Mouse (Mus musculus) liver, embryonic 14.5 days (tissue): ENCODE measurements around the gene Rps6kc1. TPM values are rescaled to one million over a fixed set of nuclear protein-coding genes. Genes with fewer than 3 reads are reported as not detected.

ENCODE experiments used
- ATAC-seq: fragments of 200-750 bp; cut with Nextera tagmentation; 2 replicates; pipeline ENCODE4 v1.8.0; 2017; ENCODE audit warnings: moderate number of reproducible peaks, mild to moderate bottlenecking, moderate library complexity; ENCODE audit not compliant: insufficient read depth
- DNase-seq, 3 experiments: peaks; one replicate each; pipeline ENCODE4 v3.0.0-alpha.2; 2012 to 2013; ENCODE audit warnings: low read depth in 3 of 3, low spot score in 3 of 3
- H3K27ac ChIP-seq: fragments of 300-500 bp; sonication (generic); 2 replicates; pipeline ENCODE4 v1.5.1; 2014; ENCODE audit warnings: moderate library complexity, mild to moderate bottlenecking, control low read depth, inconsistent platforms
- H3K27me3 ChIP-seq: fragments of 300-500 bp; sonication (generic); 2 replicates; pipeline ENCODE4 v1.6.1; 2014; ENCODE audit warnings: mild to moderate bottlenecking, low read length, moderate library complexity; ENCODE audit not compliant: control insufficient read depth, insufficient read depth
- H3K36me3 ChIP-seq: fragments of 300-500 bp; sonication (generic); replicated peaks from 2 replicates; pipeline ENCODE4 v1.6.1; 2014; ENCODE audit warnings: low read depth; ENCODE audit not compliant: control insufficient read depth, insufficient read depth
- H3K4me1 ChIP-seq, 2 experiments: fragments of 200-500 bp in 1 of 2; fragments of 300-500 bp in 1 of 2; sonication (generic) in 1 of 2; replicated peaks; 2 replicates each; pipeline ENCODE4 v1.6.1; 2012 to 2014; ENCODE audit warnings: antibody characterized with exemption in 1 of 2, inconsistent platforms in 1 of 2, low read length in 1 of 2; ENCODE audit not compliant: control insufficient read depth in 2 of 2, insufficient read depth in 2 of 2
- H3K4me2 ChIP-seq: fragments of 300-500 bp; sonication (generic); 2 replicates; pipeline ENCODE4 v1.6.1; 2014; ENCODE audit warnings: low read depth, mild to moderate bottlenecking, control low read depth, moderate library complexity
- H3K4me3 ChIP-seq, 2 experiments: fragments of 200-500 bp in 1 of 2; fragments of 300-500 bp in 1 of 2; sonication (generic) in 1 of 2; 2 replicates each; pipeline ENCODE4 v1.5.1; 2012 to 2014; ENCODE audit warnings: low read depth in 2 of 2, low read length in 2 of 2, mild to moderate bottlenecking in 2 of 2, control low read depth in 1 of 2, inconsistent platforms in 1 of 2, moderate library complexity in 1 of 2; ENCODE audit not compliant: insufficient read depth in 1 of 2
- H3K9ac ChIP-seq: fragments of 300-500 bp; sonication (generic); replicated peaks from 2 replicates; pipeline ENCODE4 v1.6.1; 2014; ENCODE audit warnings: mild to moderate bottlenecking, control low read depth, moderate library complexity
- H3K9me3 ChIP-seq: fragments of 300-500 bp; sonication (generic); 2 replicates; pipeline ENCODE4 v1.6.1; 2016; ENCODE audit warnings: low read length, mixed read lengths; ENCODE audit not compliant: control insufficient read depth
- CTCF ChIP-seq: IDR thresholded peaks from 2 replicates; pipeline ENCODE4 v1.5.1; 2016; ENCODE audit warnings: antibody characterized with exemption, low read depth, control low read depth
- EP300 ChIP-seq: IDR thresholded peaks from 2 replicates; pipeline ENCODE4 v1.6.1; 2016; ENCODE audit warnings: antibody characterized with exemption, low read depth
- WGBS: fragments of 180-500 bp; shearing (Covaris S2); extraction: QIAGEN DNeasy Blood & Tissue Kit; methylation state at CpG from one replicate; pipeline ENCODE4 v1.1.7; 2014; ENCODE audit not compliant: insufficient replicate concordance; 5-methylcytosine and 5-hydroxymethylcytosine counted together
- polyA plus RNA-seq, 2 experiments: library from polyadenylated mRNA; depleted of rRNA in 1 of 2; stranded (reverse) in 1 of 2; unstranded in 1 of 2; fragments of >200 nt; fragmentation: Nextera tagmentation in 1 of 2; extraction: Ambion mirVana in 1 of 2; gene quantifications; 2 replicates each; pipeline versions ENCODE4 v1.2.1 to v1.2.3; 2012 to 2014

The Rps6kc1 gene
- polyA plus RNA-seq, 2 experiments = 1.9 to 3.5 TPM

DNA sequence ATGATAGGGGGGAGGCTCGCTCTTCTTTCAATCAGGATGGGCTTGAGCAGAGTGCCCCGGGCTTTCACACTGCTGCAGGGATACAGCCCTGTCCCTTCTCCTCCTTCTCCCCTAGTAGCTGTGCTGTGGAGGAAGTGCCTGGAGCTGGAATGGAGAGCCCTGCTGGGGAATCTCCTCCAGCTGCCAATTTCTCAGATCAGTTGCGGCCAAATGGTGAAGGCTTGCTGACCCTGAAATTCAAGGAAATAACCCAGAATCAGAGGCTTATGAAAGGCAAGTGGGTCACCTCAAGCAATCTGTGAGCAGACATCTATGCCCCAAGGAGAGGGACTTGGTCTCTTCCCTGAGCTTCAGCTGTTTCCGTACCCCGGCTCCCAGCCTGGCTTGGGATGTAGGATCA lies 170.1 kb downstream of the Rps6kc1 start:
- DNase-seq (no peak), ATAC-seq (no peak)
- H3K4me3 ChIP-seq = no peak overlapping the region
- no peaks in the 10 kb centered on the region for H3K4me1 ChIP-seq
- H3K27me3 ChIP-seq = no peaks in the 10 kb centered on the region
- H3K36me3 ChIP-seq = no peaks in the 10 kb centered on the region
- H3K4me2 ChIP-seq = no peak overlapping the region
- H3K9ac ChIP-seq = no peak overlapping the region
- H3K27ac ChIP-seq = no peak overlapping the region
- TF ChIP-seq EP300 (no peak), CTCF (no peak)
- 53% methylated on average over 5 of the region's 5 CpGs for WGBS
- no peaks in the 10 kb centered on the region for H3K9me3 ChIP-seq

DNA sequence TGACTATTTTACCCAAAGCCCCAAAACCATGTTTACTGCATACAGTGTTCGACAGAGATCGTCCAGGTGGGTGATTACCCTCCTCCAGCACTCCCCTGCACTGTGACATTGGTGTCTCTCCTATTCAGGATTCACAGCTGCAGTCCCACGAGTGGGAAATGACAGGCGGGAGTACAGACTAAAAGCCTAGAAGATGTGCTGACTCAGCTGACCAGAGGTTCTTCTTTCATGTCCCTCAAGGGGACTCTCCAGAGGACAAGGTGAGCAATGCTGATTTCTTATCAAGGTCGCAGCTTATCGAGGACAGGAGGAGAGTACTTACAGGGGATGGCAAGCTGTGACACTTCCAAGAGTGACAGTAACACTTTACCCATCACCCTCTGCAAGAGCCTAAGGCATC lies 178.8 kb downstream of the Rps6kc1 start:
- TF ChIP-seq CTCF = no peak
- no peak for TF ChIP-seq EP300
- no peaks in the 10 kb centered on the region for H3K9me3 ChIP-seq
- H3K9ac ChIP-seq = no peak overlapping the region
- no peaks in the 10 kb centered on the region for H3K36me3 ChIP-seq
- no peak overlapping the region for H3K4me3 ChIP-seq
- no peak for DNase-seq
- no peak overlapping the region for H3K4me2 ChIP-seq
- no peaks in the 10 kb centered on the region for H3K4me1 ChIP-seq
- no peak overlapping the region for H3K27ac ChIP-seq
- WGBS = 44% methylated on average over 6 of the region's 6 CpGs
- ATAC-seq = no peak
- no peaks in the 10 kb centered on the region for H3K27me3 ChIP-seq

DNA sequence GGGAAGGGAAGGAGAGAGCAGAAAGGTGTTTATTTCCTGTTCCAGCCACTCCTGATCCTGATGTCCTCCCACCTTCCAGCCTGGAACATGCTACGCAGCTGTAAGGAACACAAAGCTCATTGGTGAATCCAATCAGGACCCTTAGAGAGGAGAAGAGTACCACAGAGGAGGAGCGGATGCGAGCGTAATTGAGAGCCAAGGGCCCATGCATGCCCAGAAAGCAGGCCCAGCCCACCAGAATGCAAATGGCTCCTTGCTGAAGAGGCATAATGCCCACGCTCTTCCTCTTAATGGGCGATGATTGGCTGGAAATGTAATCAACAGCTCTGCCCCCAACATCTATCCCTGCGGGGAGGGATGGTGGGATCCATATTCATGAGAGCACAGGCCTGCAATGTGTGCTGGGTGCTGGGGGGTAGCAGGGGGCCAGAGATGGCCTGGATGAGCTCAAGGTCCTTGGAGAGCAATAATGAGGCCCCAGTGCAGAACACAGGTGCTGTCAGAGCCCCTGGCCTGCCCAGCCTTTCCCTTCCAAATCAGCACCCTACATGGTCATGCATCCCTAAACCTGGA lies 182.0 kb downstream of the Rps6kc1 start:
- no peaks in the 10 kb centered on the region for H3K4me1 ChIP-seq
- DNase-seq (no peak), ATAC-seq (no peak)
- H3K4me2 ChIP-seq = no peak overlapping the region
- H3K9me3 ChIP-seq = no peaks in the 10 kb centered on the region
- no peak for TF ChIP-seq CTCF
- no peak for TF ChIP-seq EP300
- no peak overlapping the region for H3K4me3 ChIP-seq
- WGBS = 63% methylated on average over 7 of the region's 7 CpGs
- H3K27ac ChIP-seq = no peak overlapping the region
- H3K27me3 ChIP-seq = no peaks in the 10 kb centered on the region
- H3K9ac ChIP-seq = no peak overlapping the region
- no peaks in the 10 kb centered on the region for H3K36me3 ChIP-seq

DNA sequence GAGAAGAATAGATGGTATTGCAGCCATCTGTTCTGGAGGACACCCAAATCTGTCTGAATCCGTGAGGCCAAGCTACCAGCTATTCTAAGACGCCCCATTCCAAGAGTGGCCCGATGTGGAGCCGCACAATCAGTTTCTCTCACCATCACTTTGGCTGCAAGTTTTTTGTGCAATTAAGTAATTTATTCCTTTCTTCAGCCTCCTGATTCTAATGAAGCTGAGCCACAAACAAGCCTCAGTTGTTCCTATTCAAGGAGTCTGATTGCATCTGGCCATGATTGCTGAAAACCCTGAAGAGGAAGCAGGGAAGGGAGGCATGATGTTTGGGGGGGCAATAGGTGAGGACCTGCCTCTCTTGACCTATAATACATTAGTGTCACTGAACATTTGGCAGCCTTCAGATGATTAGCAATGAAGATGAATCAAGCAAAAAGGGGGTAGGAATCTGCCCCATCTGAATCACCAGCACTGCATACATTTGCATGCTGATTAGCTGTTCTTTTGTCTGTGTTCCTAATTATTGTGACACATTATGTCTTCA lies 183.4 kb downstream of the Rps6kc1 start:
- Histone ChIP-seq H3K27ac (no peak overlapping the region), H3K4me3 (no peak overlapping the region), H3K9me3 (no peaks in the 10 kb centered on the region), H3K4me1 (no peaks in the 10 kb centered on the region), H3K27me3 (no peaks in the 10 kb centered on the region), H3K9ac (no peak overlapping the region), H3K36me3 (no peaks in the 10 kb centered on the region), H3K4me2 (no peak overlapping the region)
- no peak for DNase-seq
- ATAC-seq = no peak
- 66% methylated on average over 4 of the region's 4 CpGs for WGBS
- TF ChIP-seq CTCF (no peak), EP300 (no peak)

DNA sequence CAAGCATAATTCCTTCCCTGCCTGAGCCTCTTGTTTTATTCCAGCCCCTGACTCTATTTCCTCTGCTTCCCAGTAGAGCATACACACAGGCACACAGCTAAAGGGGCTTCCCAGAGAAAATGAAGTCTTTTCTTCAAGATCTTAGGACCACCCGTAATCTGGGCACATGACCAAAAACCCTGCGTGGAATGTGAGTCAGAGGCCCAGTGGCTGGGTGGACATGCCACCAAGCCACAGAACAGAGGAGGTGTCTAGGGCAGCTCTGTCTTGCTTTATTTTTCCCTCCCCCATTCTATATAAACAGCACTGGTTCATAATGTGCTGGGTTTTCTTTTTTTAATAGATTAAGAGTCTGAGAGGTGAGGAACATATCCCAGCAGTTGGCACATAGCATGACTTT lies 184.2 kb downstream of the Rps6kc1 start:
- Histone ChIP-seq H3K4me2 (no peak overlapping the region), H3K4me3 (no peak overlapping the region)

More for the DNA sequence above, 184.2 kb downstream of the Rps6kc1 start:
- 63% methylated on average over 2 of the region's 2 CpGs for WGBS
- TF ChIP-seq CTCF (no peak), EP300 (no peak)
- H3K9me3 ChIP-seq = no peaks in the 10 kb centered on the region
- DNase-seq (no peak), ATAC-seq (no peak)
- no peaks in the 10 kb centered on the region for H3K27me3 ChIP-seq
- H3K27ac ChIP-seq = no peak overlapping the region
- no peaks in the 10 kb centered on the region for H3K36me3 ChIP-seq
- no peak overlapping the region for H3K9ac ChIP-seq
- no peaks in the 10 kb centered on the region for H3K4me1 ChIP-seq
